Mouse (Mus musculus): ENCODE measurements at regions not wholly inside any gene's neighbourhood (a gene's known extent, or its start where the extent isn't known, plus 50 kb on each side); places are given as distances from the start of the nearest gene placed in this dataset.
"Not testable (repeated sequence)": the region's sequence is repeated elsewhere in the genome, so short reads cannot be mapped to it uniquely, and the experiment has no call there.

- TF ChIP-seq CTCF (IDR thresholded peaks at IDR 0.05; ENCODE audit: borderline replicate concordance, control insufficient read depth, extremely low read depth, insufficient read depth, low read length, poor library complexity); POLR2A (IDR thresholded peaks at IDR 0.05; ENCODE audit: control insufficient read depth, extremely low read depth, insufficient read depth, low read length, poor library complexity): not testable (repeated sequence)
Observed at GRCm38 (mm10) chr10:10177037-10177436, 276.2 kb upstream of the Stxbp5 start.
